Mouse (Mus musculus): ENCODE measurements around the gene Clic1. TPM values are rescaled to one million over a fixed set of nuclear protein-coding genes. Genes with fewer than 3 reads are reported as not detected.

Gene Clic1
- polyA plus RNA-seq, 1 experiment from 2014 or later = 359 TPM

- H3K79me2 ChIP-seq (ENCODE audit: inconsistent target) = peaks cover 13% of the 10 kb centered on the region; the same call in 1 of the 2 replicates
- H3K27ac ChIP-seq = peak overlapping the region; percentile 96
- H3K36me3 ChIP-seq (ENCODE audit: inconsistent target) = no peaks in the 10 kb centered on the region
- peak overlapping the region; percentile 56 for H3K4me3 ChIP-seq (ENCODE audit: inconsistent target)
- 3% methylated on average over 43 of the region's 48 CpGs for WGBS (ENCODE audit: missing documents)
These were observed 3.7 kb upstream of the Clic1 start for GRCm38 (mm10) chr17:35045807-35046680.

- Histone ChIP-seq H3K36me3 (ENCODE audit: inconsistent target) (no peaks in the 10 kb centered on the region), H3K79me2 (ENCODE audit: inconsistent target) (peaks cover 21% of the 10 kb centered on the region), H3K4me3 (ENCODE audit: inconsistent target) (peak within 1 kb of the TSS; percentile 56), H3K27ac (peak within 1 kb of the TSS; percentile 98)
- 0% methylated on average over 33 of the region's 33 CpGs for WGBS (ENCODE audit: missing documents)
These were observed 2.9 kb upstream of the Clic1 start, which contains the start of gene Msh5 for GRCm38 (mm10) chr17:35046681-35047455. Gene Msh5, minus strand, starts transcription at chr17:35046745.

GRCm38 (mm10) chr17:35047688-35048087, 2.1 kb upstream of the Clic1 start:
- Histone ChIP-seq H3K79me2 (ENCODE audit: inconsistent target) (peaks cover 29% of the 10 kb centered on the region), H3K36me3 (ENCODE audit: inconsistent target) (peaks cover 5% of the 10 kb centered on the region; the same call in 1 of the 2 replicates), H3K4me3 (ENCODE audit: inconsistent target) (no peak overlapping the region), H3K27ac (peak overlapping the region; percentile 98)
- 0% methylated on average over 1 of the region's 1 CpGs for WGBS (ENCODE audit: missing documents)

GRCm38 (mm10) chr17:35048149-35048931, 1.4 kb upstream of the Clic1 start:
- 0% methylated on average over 11 of the region's 11 CpGs for WGBS (ENCODE audit: missing documents)
- Histone ChIP-seq H3K4me3 (ENCODE audit: inconsistent target) (no peak overlapping the region; the same call in 1 of the 2 replicates), H3K79me2 (ENCODE audit: inconsistent target) (peaks cover 36% of the 10 kb centered on the region), H3K36me3 (ENCODE audit: inconsistent target) (peaks cover 12% of the 10 kb centered on the region; the same call in 1 of the 2 replicates), H3K27ac (peak overlapping the region; percentile 98)

GRCm38 (mm10) chr17:35048932-35049440, 780 bp upstream of the Clic1 start:
- peak overlapping the region; percentile 94; the same call in 1 of the 2 replicates for H3K4me3 ChIP-seq (ENCODE audit: inconsistent target)
- WGBS (ENCODE audit: missing documents) = 18% methylated on average over 5 of the region's 5 CpGs

GRCm38 (mm10) chr17:35050126-35050750, 472 bp downstream of the Clic1 start:
- Histone ChIP-seq H3K36me3 (ENCODE audit: inconsistent target) (peaks cover 31% of the 10 kb centered on the region), H3K27ac (peak overlapping the region; percentile 98), H3K79me2 (ENCODE audit: inconsistent target) (peaks cover 55% of the 10 kb centered on the region), H3K4me3 (ENCODE audit: inconsistent target) (peak overlapping the region; percentile 94)
- WGBS (ENCODE audit: missing documents) = under 1% methylated on average over 27 of the region's 27 CpGs

More at GRCm38 (mm10) chr17:35048932-35049440, 780 bp upstream of the Clic1 start:
- H3K36me3 ChIP-seq (ENCODE audit: inconsistent target) = peaks cover 18% of the 10 kb centered on the region; the same call in 1 of the 2 replicates
- peak overlapping the region; percentile 98 for H3K27ac ChIP-seq
- H3K79me2 ChIP-seq (ENCODE audit: inconsistent target) = peaks cover 42% of the 10 kb centered on the region

GRCm38 (mm10) chr17:35051156-35052086, 1.7 kb downstream of the Clic1 start:
- Histone ChIP-seq H3K36me3 (ENCODE audit: inconsistent target) (peaks cover 42% of the 10 kb centered on the region), H3K27ac (peak overlapping the region; percentile 98), H3K4me3 (ENCODE audit: inconsistent target) (peak overlapping the region; percentile 94), H3K79me2 (ENCODE audit: inconsistent target) (peaks cover 61% of the 10 kb centered on the region)
- under 1% methylated on average over 21 of the region's 21 CpGs for WGBS (ENCODE audit: missing documents)

GRCm38 (mm10) chr17:35052271-35052798, 2.6 kb downstream of the Clic1 start:
- H3K79me2 ChIP-seq (ENCODE audit: inconsistent target) = peaks cover 61% of the 10 kb centered on the region
- H3K36me3 ChIP-seq (ENCODE audit: inconsistent target) = peaks cover 45% of the 10 kb centered on the region
- H3K27ac ChIP-seq = peak overlapping the region; percentile 98
- 79% methylated on average over 7 of the region's 12 CpGs for WGBS (ENCODE audit: missing documents)
- peak overlapping the region; percentile 94 for H3K4me3 ChIP-seq (ENCODE audit: inconsistent target)

GRCm38 (mm10) chr17:35055691-35056495, 6.1 kb downstream of the Clic1 start:
- 89% methylated on average over 7 of the region's 7 CpGs for WGBS (ENCODE audit: missing documents)
- Histone ChIP-seq H3K79me2 (ENCODE audit: inconsistent target) (peaks cover 50% of the 10 kb centered on the region), H3K27ac (no peak overlapping the region), H3K4me3 (ENCODE audit: inconsistent target) (no peak overlapping the region), H3K36me3 (ENCODE audit: inconsistent target) (peaks cover 57% of the 10 kb centered on the region)

- no peak overlapping the region for H3K4me3 ChIP-seq (ENCODE audit: inconsistent target)
- H3K79me2 ChIP-seq (ENCODE audit: inconsistent target) = peaks cover 38% of the 10 kb centered on the region
- 87% methylated on average over 3 of the region's 3 CpGs for WGBS (ENCODE audit: missing documents)
- H3K36me3 ChIP-seq (ENCODE audit: inconsistent target) = peaks cover 57% of the 10 kb centered on the region
- H3K27ac ChIP-seq = no peak overlapping the region
These were observed 7.3 kb downstream of the Clic1 start for GRCm38 (mm10) chr17:35057090-35057489.

- Histone ChIP-seq H3K36me3 (ENCODE audit: inconsistent target) (peaks cover 46% of the 10 kb centered on the region), H3K27ac (no peak overlapping the region)
- 82% methylated on average over 9 of the region's 9 CpGs for WGBS (ENCODE audit: missing documents)
These were observed 8.6 kb downstream of the Clic1 start for GRCm38 (mm10) chr17:35058316-35058715.

More at GRCm38 (mm10) chr17:35058316-35058715, 8.6 kb downstream of the Clic1 start:
- H3K4me3 ChIP-seq (ENCODE audit: inconsistent target) = no peak overlapping the region
- peaks cover 25% of the 10 kb centered on the region for H3K79me2 ChIP-seq (ENCODE audit: inconsistent target)

Measured in macrophage (primary cell).